Mouse (Mus musculus): ENCODE measurements around the gene Ing4.
A peak's percentile ranks its signal among the peaks of the same experiment; 100 is the strongest.
"Not testable (repeated sequence)": the region's sequence is repeated elsewhere in the genome, so short reads cannot be mapped to it uniquely, and the experiment has no call there.

Ing4 gene

GRCm38 (mm10) chr6:125039533-125040153, at the start of gene Ing4:
TSS of gene Ing4 (plus strand) at chr6:125039760.
- peak; percentile 98 for DNase-seq (ENCODE audit: low read depth, low spot score)

- no peak for DNase-seq (ENCODE audit: low read depth, low spot score)
These were observed 47.3 kb upstream of the Ing4 start for GRCm38 (mm10) chr6:124992241-124992640.

GRCm38 (mm10) chr6:124993365-124993764, 46.2 kb upstream of the Ing4 start:
- DNase-seq (ENCODE audit: low read depth, low spot score), result no peak

- DNase-seq (ENCODE audit: low read depth, low spot score), result no peak
These were observed 45.7 kb upstream of the Ing4 start for GRCm38 (mm10) chr6:124993876-124994275.

- no peak for DNase-seq (ENCODE audit: low read depth, low spot score)
These were observed 44.3 kb upstream of the Ing4 start for GRCm38 (mm10) chr6:124995246-124995645.

GRCm38 (mm10) chr6:124995831-124996403, 43.6 kb upstream of the Ing4 start:
- DNase-seq (ENCODE audit: low read depth, low spot score), result no peak

- DNase-seq (ENCODE audit: low read depth, low spot score), result no peak
These were observed 42.7 kb upstream of the Ing4 start, which contains the start of gene Pianp for GRCm38 (mm10) chr6:124996551-124997501. TSS of gene Pianp (plus strand) at chr6:124996694.

GRCm38 (mm10) chr6:124998066-124998465, 41.5 kb upstream of the Ing4 start:
- DNase-seq (ENCODE audit: low read depth, low spot score), result no peak

- no peak for DNase-seq (ENCODE audit: low read depth, low spot score)
These were observed 40.5 kb upstream of the Ing4 start for GRCm38 (mm10) chr6:124999091-124999490.

- DNase-seq (ENCODE audit: low read depth, low spot score), result no peak
These were observed 40.0 kb upstream of the Ing4 start for GRCm38 (mm10) chr6:124999546-124999945.

GRCm38 (mm10) chr6:125003706-125004105, 35.9 kb upstream of the Ing4 start:
- DNase-seq (ENCODE audit: low read depth, low spot score), result no peak

- no peak for DNase-seq (ENCODE audit: low read depth, low spot score)
These were observed 34.5 kb upstream of the Ing4 start for GRCm38 (mm10) chr6:125005086-125005485.

GRCm38 (mm10) chr6:125008060-125008459, 31.5 kb upstream of the Ing4 start:
- DNase-seq (ENCODE audit: low read depth, low spot score), result no peak

GRCm38 (mm10) chr6:125008586-125009128, 30.9 kb upstream of the Ing4 start:
- DNase-seq (ENCODE audit: low read depth, low spot score), result peak; percentile 99

GRCm38 (mm10) chr6:125009129-125009180, 30.6 kb upstream of the Ing4 start, which contains the start of gene Zfp384:
TSS of gene Zfp384 (plus strand) at chr6:125009145.
- DNase-seq (ENCODE audit: low read depth, low spot score), result no peak

GRCm38 (mm10) chr6:125009181-125010073, 30.1 kb upstream of the Ing4 start:
- peak; percentile 74 for DNase-seq (ENCODE audit: low read depth, low spot score)

GRCm38 (mm10) chr6:125017682-125018081, 21.9 kb upstream of the Ing4 start:
- no peak for DNase-seq (ENCODE audit: low read depth, low spot score)

- DNase-seq (ENCODE audit: low read depth, low spot score), result not testable (repeated sequence)
These were observed 9.0 kb upstream of the Ing4 start for GRCm38 (mm10) chr6:125030532-125030931.

GRCm38 (mm10) chr6:125031604-125032003, 8.0 kb upstream of the Ing4 start:
- no peak for DNase-seq (ENCODE audit: low read depth, low spot score)

- DNase-seq (ENCODE audit: low read depth, low spot score), result no peak
These were observed 894 bp upstream of the Ing4 start for GRCm38 (mm10) chr6:125038666-125039065.

GRCm38 (mm10) chr6:125039131-125039530, 429 bp upstream of the Ing4 start:
- no peak for DNase-seq (ENCODE audit: low read depth, low spot score)

GRCm38 (mm10) chr6:125040221-125040620, 661 bp downstream of the Ing4 start:
- no peak for DNase-seq (ENCODE audit: low read depth, low spot score)
